Mouse (Mus musculus) thymus, adult 2 months (tissue): ENCODE results near the gene Carmil1. TPM values are rescaled to one million over a fixed set of nuclear protein-coding genes. Genes with fewer than 3 reads are reported as not detected.

Source experiments
- DNase-seq: peaks from one replicate; pipeline ENCODE4 v3.0.0; 2021
- H3K27ac ChIP-seq: fragments of 200-500 bp; 2 replicates; pipeline ENCODE4 v1.5.1; 2012; ENCODE audit warnings: low read length, control low read depth; ENCODE audit not compliant: control insufficient read depth, insufficient read depth
- H3K27me3 ChIP-seq: fragments of 200-500 bp; 2 replicates; pipeline ENCODE4 v1.6.1; 2012; ENCODE audit warnings: mild to moderate bottlenecking, low read length, moderate library complexity, mixed read lengths; ENCODE audit not compliant: control insufficient read depth, insufficient read depth
- H3K36me3 ChIP-seq: fragments of 200-500 bp; 2 replicates; pipeline ENCODE4 v1.6.1; 2012; ENCODE audit warnings: mild to moderate bottlenecking, low read length, moderate library complexity; ENCODE audit not compliant: control insufficient read depth, insufficient read depth
- H3K4me1 ChIP-seq: fragments of 200-500 bp; replicated peaks from 2 replicates; pipeline ENCODE4 v1.6.1; 2012; ENCODE audit warnings: low read length; ENCODE audit not compliant: control insufficient read depth, insufficient read depth
- H3K4me3 ChIP-seq: fragments of 200-500 bp; 2 replicates; pipeline ENCODE4 v1.5.1; 2012; ENCODE audit warnings: mild to moderate bottlenecking, low read length, control low read depth, moderate library complexity; ENCODE audit not compliant: control insufficient read depth, insufficient read depth
- CTCF ChIP-seq: fragments of 200-500 bp; IDR thresholded peaks from 2 replicates; pipeline ENCODE4 v1.5.1; 2012; ENCODE audit warnings: mild to moderate bottlenecking, control low read depth, low read length, moderate library complexity, borderline replicate concordance; ENCODE audit not compliant: control insufficient read depth, poor library complexity, insufficient read depth; ENCODE audit errors: extremely low read depth
- POLR2A ChIP-seq: fragments of 200-500 bp; IDR thresholded peaks from 2 replicates; pipeline ENCODE4 v1.6.1; 2012; ENCODE audit warnings: mild to moderate bottlenecking, low read length, control low read depth, moderate library complexity; ENCODE audit not compliant: control insufficient read depth, poor library complexity, insufficient read depth; ENCODE audit errors: extremely low read depth
- WGBS: fragments of 180-500 bp; shearing (Covaris S2); methylation state at CpG from one replicate; pipeline ENCODE4 v1.1.7; 2018; 5-methylcytosine and 5-hydroxymethylcytosine counted together
- polyA plus RNA-seq: library from polyadenylated mRNA; depleted of rRNA; stranded (reverse); fragments of >200 nt; gene quantifications from 2 replicates; pipeline ENCODE4 v1.2.3, GENCODE M21; 2012

The Carmil1 gene
- polyA plus RNA-seq, 1 experiment: 2.1 TPM

GRCm38 (mm10) chr13:24117181-24117812 lies 163.3 kb downstream of the Carmil1 start:
- Histone ChIP-seq H3K36me3 (no peaks in the 10 kb centered on the region), H3K27me3 (no peaks in the 10 kb centered on the region), H3K27ac (no peak overlapping the region), H3K4me3 (no peak overlapping the region), H3K4me1 (no peaks in the 10 kb centered on the region)
- 91% methylated on average over 7 of the region's 7 CpGs for WGBS
- TF ChIP-seq CTCF: no peak
- no peak for DNase-seq

- Histone ChIP-seq H3K36me3 (no peaks in the 10 kb centered on the region), H3K27me3 (no peaks in the 10 kb centered on the region), H3K4me3 (no peak overlapping the region), H3K4me1 (no peaks in the 10 kb centered on the region), H3K27ac (no peak overlapping the region)
- WGBS: 76% methylated on average over 9 of the region's 9 CpGs
- DNase-seq: peak; percentile 32
- TF ChIP-seq POLR2A: no peak
- no peak for TF ChIP-seq CTCF
Measured at GRCm38 (mm10) chr13:24112689-24113348, 167.8 kb downstream of the Carmil1 start.

- DNase-seq: no peak
- TF ChIP-seq CTCF: no peak
- TF ChIP-seq POLR2A: no peak
- no peaks in the 10 kb centered on the region for H3K4me1 ChIP-seq
- H3K27me3 ChIP-seq: no peaks in the 10 kb centered on the region
- no peak overlapping the region for H3K4me3 ChIP-seq
- no peak overlapping the region for H3K27ac ChIP-seq
- no peaks in the 10 kb centered on the region for H3K36me3 ChIP-seq
- WGBS: 95% methylated on average over 7 of the region's 7 CpGs
Measured at GRCm38 (mm10) chr13:24110329-24110728, 170.3 kb downstream of the Carmil1 start.

GRCm38 (mm10) chr13:24108282-24108681 lies 172.3 kb downstream of the Carmil1 start:
- 57% methylated on average over 7 of the region's 7 CpGs for WGBS
- H3K4me3 ChIP-seq: no peak overlapping the region
- H3K4me1 ChIP-seq: no peaks in the 10 kb centered on the region
- no peak for DNase-seq
- no peak for TF ChIP-seq POLR2A
- TF ChIP-seq CTCF: no peak
- no peaks in the 10 kb centered on the region for H3K27me3 ChIP-seq
- H3K27ac ChIP-seq: no peak overlapping the region
- H3K36me3 ChIP-seq: no peaks in the 10 kb centered on the region

GRCm38 (mm10) chr13:24107058-24107457 lies 173.5 kb downstream of the Carmil1 start:
- no peaks in the 10 kb centered on the region for H3K27me3 ChIP-seq
- H3K4me1 ChIP-seq: no peaks in the 10 kb centered on the region
- no peak for DNase-seq
- no peak for TF ChIP-seq CTCF
- TF ChIP-seq POLR2A: no peak
- no peak overlapping the region for H3K27ac ChIP-seq
- WGBS: 95% methylated on average over 3 of the region's 3 CpGs
- no peaks in the 10 kb centered on the region for H3K36me3 ChIP-seq
- H3K4me3 ChIP-seq: no peak overlapping the region

- 95% methylated on average over 5 of the region's 5 CpGs for WGBS
Measured at GRCm38 (mm10) chr13:24105838-24106237, 174.8 kb downstream of the Carmil1 start.

More at GRCm38 (mm10) chr13:24105838-24106237, 174.8 kb downstream of the Carmil1 start:
- Histone ChIP-seq H3K27me3 (no peaks in the 10 kb centered on the region), H3K4me3 (no peak overlapping the region), H3K36me3 (no peaks in the 10 kb centered on the region), H3K27ac (no peak overlapping the region), H3K4me1 (no peaks in the 10 kb centered on the region)
- TF ChIP-seq CTCF (no peak), POLR2A (no peak)
- no peak for DNase-seq
